Mouse (Mus musculus) embryonic fibroblast, embryonic 13.5 days (primary cell): ENCODE results near the gene Sec14l1.

ENCODE experiments used
- CTCF ChIP-seq: IDR thresholded peaks from 2 replicates; pipeline ENCODE4 v1.5.1; 2011; ENCODE audit warnings: mild to moderate bottlenecking, control low read depth, low read length, moderate library complexity, borderline replicate concordance; ENCODE audit not compliant: insufficient read depth
- POLR2A ChIP-seq: IDR thresholded peaks from 2 replicates; pipeline ENCODE4 v1.6.1; 2011; ENCODE audit warnings: low read depth, mild to moderate bottlenecking, control low read depth, low read length, moderate library complexity

DNA sequence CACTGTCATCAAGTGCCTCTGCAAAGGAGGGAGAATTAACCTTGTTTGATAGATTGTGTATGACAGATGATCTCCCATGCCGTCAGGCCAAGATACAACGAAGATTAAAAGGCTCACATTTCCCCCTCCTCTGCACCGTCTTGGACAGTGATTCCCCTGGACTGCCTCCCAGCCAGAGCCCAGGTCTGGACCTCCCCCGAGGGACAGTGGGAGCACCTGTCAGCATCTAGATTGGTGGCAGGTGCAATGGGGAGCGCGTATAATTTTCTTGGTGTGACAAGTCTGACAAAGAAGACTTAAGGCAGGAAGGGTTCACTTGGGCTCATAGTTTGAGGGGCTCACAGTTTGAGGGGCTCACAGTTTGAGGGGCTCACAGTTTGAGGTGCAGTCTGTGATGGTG, 48.8 kb downstream of the Sec14l1 start:
- TF ChIP-seq CTCF, result no peak
- no peak for TF ChIP-seq POLR2A
